Mouse (Mus musculus) heart, postnatal 14 days (tissue): Measurements from ENCODE around the gene Alg1. TPM values are rescaled to one million over a fixed set of nuclear protein-coding genes. Genes with fewer than 3 reads are reported as not detected.
"Not testable (repeated sequence)": the region's sequence is repeated elsewhere in the genome, so short reads cannot be mapped to it uniquely, and the experiment has no call there.

ENCODE experiments used
- DNase-seq, 2 experiments: peaks; one replicate each; pipeline ENCODE4 v3.0.0; 2021 to 2022
- intact Hi-C: fragments of 180-260 bp; cut with DNase I; formaldehyde crosslinking; loops from one replicate; pipeline ENCODE4 v1.15.1; 2025
- total RNA-seq, 2 experiments: library from RNA; stranded (reverse); gene quantifications; 2 replicates each; pipeline ENCODE4 v1.2.3; 2021

The Alg1 gene
- total RNA-seq, 2 experiments from 2014 or later, result 14.8 to 15.3 TPM

DNA sequence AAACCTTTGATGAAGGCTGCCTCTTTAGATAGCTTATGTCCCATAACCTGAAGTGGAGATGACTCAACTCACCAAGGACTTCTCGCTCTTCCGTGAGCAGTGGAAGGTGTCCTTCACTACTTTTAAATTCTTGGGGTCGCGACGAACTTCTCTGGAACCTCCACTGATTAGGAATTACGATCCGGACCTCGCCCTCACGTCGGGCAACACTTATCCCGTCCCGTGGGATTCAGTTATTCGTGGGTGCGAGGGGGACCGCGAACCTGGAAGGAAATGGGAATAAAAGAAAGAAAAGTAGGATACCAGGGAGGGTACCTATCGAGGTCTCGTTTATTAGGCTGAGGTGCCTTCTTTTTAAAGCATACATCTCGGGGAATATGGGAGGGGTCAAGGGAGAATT lies 5.9 kb upstream of the Alg1 start:
- DNase-seq, intact Hi-C loops: not testable (repeated sequence)

DNA sequence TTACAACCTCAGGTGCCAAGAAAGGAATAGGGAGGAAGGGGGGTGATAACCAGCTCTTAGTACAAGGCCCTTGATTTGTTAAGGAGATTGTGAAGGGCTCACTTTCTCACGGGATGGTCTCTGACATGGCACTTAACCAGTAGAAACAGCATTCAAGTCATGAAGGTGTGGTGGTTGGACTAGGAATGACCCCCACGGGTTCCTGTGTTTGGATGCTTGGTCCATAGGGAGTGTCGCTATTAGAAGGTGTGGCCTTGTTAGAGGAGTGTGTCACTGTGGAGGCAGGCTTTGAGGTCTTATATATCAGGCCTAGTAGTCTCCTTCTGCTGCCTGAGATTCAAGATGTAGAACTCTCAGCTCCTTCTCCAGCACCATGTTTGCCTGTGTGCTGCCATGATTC lies 5.3 kb upstream of the Alg1 start:
- intact Hi-C loops, result not testable (repeated sequence)

DNA sequence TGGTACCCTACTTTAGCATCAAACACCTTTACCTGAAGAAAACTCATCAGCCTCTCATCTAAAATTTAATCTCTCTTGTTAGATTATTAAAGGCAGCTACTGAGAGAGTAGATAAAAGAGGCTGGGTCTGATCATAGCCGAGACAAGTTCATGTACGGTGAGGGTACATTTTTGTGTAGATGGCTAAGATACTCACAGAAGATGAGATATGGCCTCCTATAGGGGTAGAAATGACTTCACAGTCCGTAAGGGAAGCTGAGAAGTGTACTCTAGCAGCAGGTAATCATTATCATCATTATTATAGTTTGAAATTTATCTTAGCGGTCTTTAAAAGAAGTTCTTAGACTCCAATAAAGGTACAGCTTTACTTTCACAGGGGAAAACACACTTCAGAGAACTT lies 439 bp upstream of the Alg1 start:
- intact Hi-C loops, result no loop called here
- no peak for DNase-seq

More for the DNA sequence above, 5.3 kb upstream of the Alg1 start:
- not testable (repeated sequence) for DNase-seq

DNA sequence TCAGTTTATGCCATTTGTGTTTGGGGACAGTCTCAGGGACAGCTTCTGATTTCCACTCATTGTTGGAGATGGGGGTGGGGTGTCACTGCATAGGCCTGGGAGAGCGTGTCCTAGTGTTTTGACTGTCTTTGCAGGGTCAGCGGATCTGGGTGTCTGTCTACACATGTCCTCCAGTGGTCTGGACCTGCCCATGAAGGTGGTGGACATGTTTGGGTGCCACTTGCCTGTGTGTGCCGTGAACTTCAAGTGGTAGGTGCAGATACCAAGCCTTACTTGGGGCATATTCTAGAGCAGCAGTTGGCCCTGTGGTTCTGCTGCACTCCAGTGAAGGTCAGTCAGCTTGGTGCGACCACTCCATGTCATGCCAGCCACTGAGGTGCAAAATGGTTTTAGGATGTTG lies 8.9 kb downstream of the Alg1 start:
- no peak for DNase-seq
- intact Hi-C loops, result no loop called here

DNA sequence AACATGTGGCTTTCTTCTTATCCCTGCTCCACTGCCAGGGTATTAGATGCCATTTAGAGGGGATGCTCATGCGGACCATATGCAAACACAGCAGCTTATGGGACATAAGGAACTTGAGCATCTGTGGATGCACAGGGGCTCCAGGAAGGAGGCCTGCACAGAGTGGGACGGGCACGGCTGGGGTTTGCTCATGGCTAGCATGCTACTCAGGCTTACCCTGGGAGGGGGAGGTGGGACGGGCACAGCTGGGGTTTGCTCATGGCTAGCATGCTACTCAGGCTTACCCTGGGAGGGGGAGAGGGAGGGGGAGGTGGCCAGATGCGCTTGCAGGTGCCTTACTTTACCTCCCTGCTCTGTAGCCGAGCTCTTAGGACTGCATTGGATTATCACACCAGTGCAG lies 9.5 kb downstream of the Alg1 start:
- intact Hi-C loops, result no loop called here

DNA sequence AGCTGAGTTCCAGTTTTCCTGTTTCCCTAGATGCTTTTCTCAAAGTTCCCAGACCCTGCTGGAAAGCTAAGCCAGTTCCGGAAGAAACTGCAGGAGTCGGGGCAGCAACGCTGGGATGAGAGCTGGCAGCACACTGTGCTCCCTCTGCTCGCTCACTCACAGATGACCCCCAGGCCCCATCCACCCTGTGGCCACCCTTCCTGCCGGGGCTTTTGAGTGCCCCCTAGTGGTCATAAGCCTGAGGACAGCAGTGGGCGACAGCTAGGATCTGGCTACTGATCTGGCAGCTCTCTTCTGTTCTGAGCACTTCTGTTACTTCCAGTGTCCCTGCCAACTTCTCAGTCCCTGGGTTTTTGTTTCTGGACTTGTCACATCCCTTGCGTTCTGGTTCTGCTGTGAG lies 11.0 kb downstream of the Alg1 start:
- intact Hi-C loops, result loop anchor here (2.0 kb wide), 1 partner anchor 42 kb away; no protein-coding TSS in a partner anchor
- DNase-seq, result peak; percentile 75 to 86

More for the DNA sequence above, 9.5 kb downstream of the Alg1 start:
- DNase-seq, result no peak

DNA sequence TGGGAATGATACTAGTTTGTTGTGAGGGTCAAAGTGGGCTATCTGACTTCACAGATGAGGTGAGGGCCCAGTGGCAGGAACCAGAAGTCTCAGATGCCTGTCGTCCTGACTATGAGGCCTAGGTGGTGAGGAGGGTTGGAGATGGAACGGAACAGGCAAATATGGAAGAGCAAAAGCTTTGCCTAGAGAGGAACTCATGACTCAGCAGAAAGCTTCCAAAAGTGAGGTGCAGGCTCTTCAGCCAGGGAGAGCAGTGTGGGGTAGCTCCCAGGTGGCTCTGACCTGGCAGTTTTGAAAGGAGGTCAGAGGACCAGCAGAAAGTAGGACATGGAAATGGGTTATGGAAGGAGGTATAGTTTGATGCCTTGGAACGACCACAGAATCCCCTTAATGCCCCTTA lies 17.5 kb downstream of the Alg1 start:
- no peak for DNase-seq
- intact Hi-C loops, result no loop called here

DNA sequence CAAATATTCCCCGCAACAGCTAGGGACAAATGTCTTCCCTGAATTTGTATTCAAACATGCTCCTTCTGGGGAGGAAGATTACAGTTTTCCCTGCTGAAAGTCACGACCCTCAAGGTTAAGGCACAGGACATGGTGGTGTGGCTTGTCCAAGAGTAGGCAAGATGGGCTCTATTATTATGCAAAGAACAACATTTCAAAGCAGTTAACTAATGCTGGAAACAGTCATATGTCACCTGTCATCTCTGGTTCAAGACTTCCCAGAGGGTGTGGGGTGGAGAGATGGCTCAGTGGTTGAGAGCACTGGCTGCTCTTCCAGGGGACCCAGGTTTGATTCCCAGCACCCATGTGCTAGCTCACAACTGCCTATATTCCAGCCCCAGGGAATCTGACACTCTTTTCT lies 18.8 kb downstream of the Alg1 start:
- DNase-seq, result no peak
- intact Hi-C loops, result no loop called here

DNA sequence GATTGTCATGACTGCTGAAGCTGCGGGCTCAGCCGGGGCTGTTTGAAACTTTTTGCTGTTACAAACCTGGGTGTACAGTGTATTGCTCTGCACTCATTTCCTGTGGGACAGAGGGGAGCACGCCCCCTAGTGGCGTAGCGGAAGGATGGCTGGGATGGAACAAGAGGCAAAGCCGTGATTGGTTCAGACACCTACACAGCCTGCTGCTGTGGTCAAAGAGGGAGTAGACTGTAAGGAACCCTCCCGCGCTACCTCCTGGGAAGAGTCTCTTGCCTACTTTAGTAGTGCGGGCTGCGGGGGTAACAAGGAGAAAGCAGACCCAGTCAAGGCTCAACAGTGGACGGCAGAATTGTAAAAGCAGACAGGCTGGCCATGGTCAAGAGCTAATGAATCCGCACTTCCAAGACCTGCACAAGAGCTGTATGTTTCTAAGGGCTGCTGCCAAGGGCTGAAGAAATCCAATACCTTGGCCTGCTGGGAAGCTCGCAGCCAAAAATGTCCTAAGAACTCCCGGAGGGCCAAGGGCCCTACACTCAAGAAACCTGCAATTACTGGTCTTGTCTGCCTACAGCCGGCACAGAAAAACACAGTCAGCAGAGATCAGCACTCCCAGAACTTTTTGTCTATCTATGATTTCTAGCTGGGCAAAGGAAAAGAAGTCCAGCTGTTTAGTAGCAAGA lies 21.1 kb downstream of the Alg1 start:
- peak; percentile 84 to 87 for DNase-seq
- intact Hi-C loops, result loop anchor here (2.0 kb wide), 1 partner anchor 52 kb away; no protein-coding TSS in a partner anchor

DNA sequence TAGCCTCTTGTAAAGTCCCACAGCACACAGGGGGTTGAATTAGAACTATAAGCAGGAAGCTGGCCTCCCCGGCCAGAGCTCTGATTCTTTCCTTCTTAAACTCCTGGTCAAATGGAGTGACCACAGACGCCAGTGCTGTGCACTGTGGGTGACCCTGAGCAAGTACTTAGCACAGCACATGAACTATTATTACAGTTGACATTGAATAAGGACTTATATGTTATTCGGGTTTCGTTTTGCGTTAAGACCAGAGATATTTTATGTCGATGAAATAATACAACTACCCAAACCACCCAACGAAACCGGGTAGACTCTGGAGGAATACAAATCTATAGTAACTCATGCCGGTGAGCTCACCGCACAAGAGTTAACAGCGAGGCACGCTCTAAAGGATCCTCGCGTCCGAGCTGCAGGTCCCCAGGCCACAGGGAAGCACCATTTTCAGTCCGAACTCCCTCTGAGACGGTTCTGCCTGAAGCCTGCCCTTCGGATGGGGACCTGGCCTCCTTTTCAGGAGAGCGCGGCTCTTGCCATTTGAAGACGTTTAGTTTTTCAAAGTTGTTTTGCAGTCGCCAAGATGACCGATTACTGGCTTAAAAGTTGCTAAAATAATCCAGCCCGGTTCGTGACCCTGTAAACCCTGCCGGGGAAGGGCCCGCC lies 21.8 kb downstream of the Alg1 start:
- no peak for DNase-seq
- intact Hi-C loops, result loop anchor here (2.0 kb wide), 1 partner anchor 52 kb away; no protein-coding TSS in a partner anchor

DNA sequence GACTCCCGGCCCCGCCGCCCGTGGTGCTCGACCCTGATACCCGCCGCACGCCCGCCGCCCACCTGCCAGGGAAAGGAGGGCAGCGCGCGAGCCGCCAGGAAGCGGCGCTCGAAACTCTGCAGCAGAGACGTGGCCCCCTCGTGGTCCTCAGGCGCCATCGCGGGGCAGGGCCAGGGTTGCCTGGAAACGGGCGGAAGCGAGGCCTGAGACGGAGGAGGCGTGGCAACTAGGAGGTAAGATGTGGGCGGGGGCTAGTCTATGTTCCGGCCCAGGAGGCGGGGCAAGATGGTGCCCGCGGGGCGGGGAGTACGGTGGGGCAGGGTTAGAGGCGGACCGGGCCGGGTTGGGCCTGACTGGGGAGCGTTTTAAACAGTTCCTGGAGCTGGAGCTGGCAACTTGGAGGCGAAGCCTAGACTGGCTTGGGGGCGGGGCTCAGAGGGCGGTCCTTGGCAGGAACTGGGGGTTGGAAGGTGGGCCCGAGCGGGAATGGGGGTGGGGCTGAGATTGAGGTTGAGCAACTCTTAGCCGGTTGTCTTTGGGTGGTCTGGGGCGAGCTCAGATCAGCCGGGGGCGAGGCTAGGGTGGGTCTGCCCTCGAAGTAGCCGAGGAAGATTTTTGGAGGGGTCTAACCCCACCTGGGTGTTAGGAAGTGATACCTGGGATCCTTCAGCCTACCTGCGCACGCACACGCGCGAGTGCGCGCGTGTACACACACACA lies 22.5 kb downstream of the Alg1 start, which contains the start of gene Eef2kmt:
Gene Eef2kmt (minus strand): TSS at position 205 of the 718 bp plus-strand sequence.
- intact Hi-C loops, result loop anchor here (2.0 kb wide), 1 partner anchor 53 kb away; no protein-coding TSS in a partner anchor
- peak; percentile 97 to 99 for DNase-seq

DNA sequence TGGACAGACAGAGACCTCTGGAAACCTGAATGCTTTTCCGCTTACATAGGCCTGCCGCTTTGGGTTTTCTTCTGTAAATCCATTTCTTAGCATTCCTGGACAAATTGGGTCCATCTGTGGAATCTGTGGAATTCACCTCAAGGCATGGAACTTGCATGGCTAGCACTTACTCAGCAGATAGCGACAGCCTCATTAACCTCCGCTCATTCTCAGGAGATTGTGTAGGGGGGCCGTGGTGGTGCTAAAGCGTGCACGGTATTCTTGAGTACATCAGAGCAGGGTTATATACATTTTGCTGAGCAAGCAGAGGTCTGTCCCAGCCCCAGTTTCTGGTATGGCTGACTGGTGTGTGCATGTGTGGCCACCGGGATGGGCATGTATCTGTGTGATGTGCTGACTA lies 29.7 kb downstream of the Alg1 start:
- no peak for DNase-seq

DNA sequence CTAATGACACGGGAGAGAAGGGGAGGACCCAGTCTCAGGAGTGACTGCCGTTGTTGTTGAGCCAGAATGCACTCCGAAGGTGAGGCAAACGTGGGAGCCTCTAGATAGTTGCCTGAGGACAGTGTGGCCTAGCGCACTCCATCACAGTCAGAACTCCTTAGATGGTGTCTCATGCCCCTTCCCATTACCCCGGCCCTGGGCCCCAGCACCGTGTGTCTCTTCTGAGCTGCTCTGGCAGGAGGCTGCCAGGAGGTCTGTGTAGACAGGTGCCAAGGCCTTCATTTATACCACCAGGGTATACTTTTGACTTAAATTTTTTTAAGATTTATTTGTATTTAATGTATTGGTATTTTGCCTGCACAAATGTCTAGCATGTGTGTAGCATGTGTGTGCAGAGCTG lies 30.5 kb downstream of the Alg1 start:
- no peak for DNase-seq
- intact Hi-C loops, result no loop called here

More for the DNA sequence above, 29.7 kb downstream of the Alg1 start:
- intact Hi-C loops, result no loop called here

DNA sequence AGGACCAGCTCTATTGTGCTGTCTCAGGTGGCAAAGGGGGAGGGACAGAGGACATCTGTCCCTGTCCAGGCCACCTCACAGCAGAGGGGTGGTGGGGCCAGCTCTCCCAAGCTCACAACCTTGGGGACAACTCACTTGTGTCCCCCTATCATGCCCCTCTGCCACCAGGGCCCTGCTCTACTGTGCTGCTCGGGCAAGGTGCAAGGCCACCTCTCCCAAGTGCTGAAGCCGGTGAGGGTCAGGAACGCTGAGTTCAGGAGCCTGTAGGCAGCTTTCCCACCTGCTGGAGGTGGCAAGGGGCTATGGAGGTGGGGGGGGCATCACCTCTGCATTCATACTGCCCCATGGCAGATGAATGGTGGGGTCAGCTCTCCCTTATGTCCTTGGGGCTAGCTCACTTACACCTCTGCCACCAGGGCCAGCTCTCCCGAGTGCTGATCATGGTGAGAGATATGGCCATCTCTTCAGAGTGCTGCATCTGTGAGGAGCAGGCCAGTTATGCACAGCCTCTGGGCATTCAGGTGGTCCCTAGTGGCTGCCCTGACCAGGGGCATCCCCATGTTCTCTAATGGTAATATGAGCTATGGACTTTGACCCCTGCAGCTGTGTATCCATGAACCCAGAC lies 38.1 kb downstream of the Alg1 start:
- intact Hi-C loops, result no loop called here
- DNase-seq, result no peak

DNA sequence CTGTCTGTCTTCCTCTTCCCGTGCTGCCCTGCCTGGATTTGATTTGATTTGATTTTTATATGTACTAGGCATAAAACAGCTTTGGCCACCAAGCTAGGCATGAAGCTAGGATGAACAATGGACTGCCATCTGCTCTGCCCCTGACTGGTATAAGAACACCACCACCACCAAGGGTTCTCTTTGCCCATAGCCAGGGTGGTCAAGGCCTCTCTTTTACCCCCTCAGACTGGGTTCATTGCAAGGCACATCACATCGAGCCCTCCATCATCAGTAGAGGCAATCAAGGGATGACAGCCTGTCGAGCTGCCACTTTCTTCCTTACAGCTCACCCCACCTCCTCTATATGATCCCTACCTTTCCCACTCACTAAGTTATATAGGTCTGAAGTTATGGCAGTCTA lies 39.0 kb downstream of the Alg1 start:
- intact Hi-C loops, result no loop called here
- DNase-seq, result no peak

DNA sequence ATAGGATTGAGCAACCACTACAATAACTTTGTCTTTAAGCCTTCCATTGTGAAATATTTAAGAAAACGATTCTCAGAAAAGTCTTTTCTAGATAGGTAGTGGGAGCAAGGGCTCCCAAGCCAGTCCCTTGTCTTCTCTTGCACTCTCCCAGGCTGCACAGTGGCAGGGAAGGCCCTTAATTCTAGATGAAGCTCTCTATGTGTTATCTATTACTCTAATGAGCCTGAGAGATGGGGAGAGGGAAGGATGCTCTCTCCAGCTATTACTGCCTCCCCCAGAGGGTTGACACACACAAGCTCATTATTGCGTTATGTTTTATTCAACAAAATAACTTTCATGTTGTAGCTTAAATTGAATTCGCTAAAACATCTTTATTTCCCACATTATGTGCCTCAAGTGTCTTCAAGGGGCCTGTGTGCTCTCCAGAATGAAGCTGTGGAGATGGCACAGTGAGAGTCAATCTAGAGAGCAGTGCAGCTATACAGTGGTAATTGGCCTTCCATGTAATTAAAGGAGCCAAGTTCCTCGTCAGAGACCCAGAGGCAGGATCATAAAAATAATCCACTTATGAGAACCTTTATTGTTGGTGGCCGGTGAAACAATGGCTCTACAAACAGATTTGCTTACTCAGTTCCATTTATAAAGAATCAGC lies 46.3 kb downstream of the Alg1 start:
- intact Hi-C loops, result no loop called here
- DNase-seq, result no peak

DNA sequence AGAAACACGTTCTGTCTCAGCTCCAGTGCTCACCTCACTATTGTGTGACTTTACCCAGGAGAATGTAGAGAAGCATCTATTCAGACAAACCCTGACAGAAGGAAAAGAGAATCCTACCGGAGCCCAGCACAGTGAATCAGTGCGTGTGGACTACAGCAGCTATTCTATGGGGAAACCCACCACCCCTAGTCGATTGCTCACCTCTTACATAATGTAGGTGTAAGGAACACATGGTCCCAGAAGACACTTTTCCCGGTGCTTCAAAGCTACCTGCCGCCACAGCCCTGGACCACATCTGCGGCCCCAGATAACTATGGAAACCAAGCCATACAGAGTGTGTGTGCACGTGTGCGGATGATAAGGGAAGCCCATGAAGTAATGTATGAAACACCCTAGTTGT lies 49.3 kb downstream of the Alg1 start:
- intact Hi-C loops, result no loop called here
- no peak for DNase-seq

DNA sequence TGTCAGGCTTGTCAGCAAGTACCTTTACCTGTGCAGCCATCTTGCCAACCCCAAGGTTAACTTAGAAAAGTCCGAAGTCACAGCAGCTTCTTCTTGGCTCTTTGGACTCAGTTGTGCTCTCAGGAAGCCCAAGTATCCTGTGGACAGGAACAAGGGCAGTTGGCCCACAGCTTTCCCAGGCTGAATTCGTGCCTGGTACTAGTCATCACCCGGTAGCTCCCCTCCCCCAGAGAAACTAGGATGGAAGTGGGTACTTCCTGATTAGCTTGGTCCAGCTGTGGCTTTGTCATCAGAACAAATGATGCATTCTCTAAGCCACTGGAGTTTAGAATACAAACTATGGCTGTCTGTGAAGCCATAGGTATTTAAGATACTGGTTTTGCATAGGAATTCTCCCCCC lies 52.0 kb downstream of the Alg1 start:
- intact Hi-C loops, result no loop called here
- DNase-seq, result no peak
